ENCODE assay signal across 28 mouse cellular contexts in genomic region chr2:127074116-127074515, GRCm38 (mm10).
"Had no signal": no experiment of that assay in that cellular context is flagged by ENCODE, and none has a peak within 500 bp of the region (broad histone marks: within the 10 kb centered on the region; RNA-seq: fewer than 3 reads in every experiment).

No protein-coding gene starts in this region.

- DNase-seq: left cerebral cortex, postnatal 4 days; liver; liver, embryonic 13.5 days; liver, postnatal 0 days; lung, adult 18-20 months; lung, adult 2 months; lung, embryonic 14.5 days; lung, postnatal 10 days; lung, postnatal 14 days; lung, postnatal 36 days; lung, postnatal 4 days; midbrain, embryonic 14.5 days had no signal

- H3K36me3 ChIP-seq: limb, embryonic 10.5 days; limb, embryonic 12.5 days; limb, embryonic 13.5 days; limb, embryonic 15.5 days; liver, embryonic 13.5 days; liver, embryonic 15.5 days; lung, embryonic 15.5 days; midbrain, embryonic 10.5 days; midbrain, embryonic 12.5 days; midbrain, embryonic 13.5 days; midbrain, embryonic 15.5 days; neural tube, embryonic 12.5 days had no signal

- H3K27ac ChIP-seq: limb, embryonic 10.5 days; limb, embryonic 12.5 days; limb, embryonic 13.5 days; limb, embryonic 15.5 days; liver, embryonic 12.5 days; liver, embryonic 13.5 days; liver, embryonic 14.5 days; liver, embryonic 15.5 days; lung, embryonic 15.5 days; macrophage; midbrain, embryonic 10.5 days; midbrain, embryonic 12.5 days; midbrain, embryonic 13.5 days; midbrain, embryonic 15.5 days; neural tube, embryonic 12.5 days had no signal

- H3K27me3 ChIP-seq: limb, embryonic 12.5 days; limb, embryonic 13.5 days; limb, embryonic 15.5 days; liver, embryonic 12.5 days; liver, embryonic 13.5 days; liver, embryonic 15.5 days; lung, embryonic 15.5 days; megakaryocyte, embryonic 14.5 days; midbrain, embryonic 12.5 days; midbrain, embryonic 13.5 days; midbrain, embryonic 15.5 days; neural tube, embryonic 12.5 days had no signal

- H3K4me3 ChIP-seq: limb, embryonic 10.5 days; limb, embryonic 12.5 days; limb, embryonic 13.5 days; limb, embryonic 15.5 days; liver, embryonic 12.5 days; liver, embryonic 13.5 days; liver, embryonic 15.5 days; lung, embryonic 15.5 days; megakaryocyte, embryonic 14.5 days; midbrain, embryonic 10.5 days; midbrain, embryonic 12.5 days; midbrain, embryonic 13.5 days; midbrain, embryonic 15.5 days; myocyte; neural tube, embryonic 12.5 days had no signal

- H3K9me3 ChIP-seq: limb, embryonic 10.5 days; limb, embryonic 12.5 days; limb, embryonic 13.5 days; limb, embryonic 15.5 days; liver, embryonic 12.5 days; liver, embryonic 13.5 days; liver, embryonic 15.5 days; lung, embryonic 15.5 days; megakaryocyte, embryonic 14.5 days; midbrain, embryonic 10.5 days; midbrain, embryonic 12.5 days; midbrain, embryonic 13.5 days; midbrain, embryonic 15.5 days; neural tube, embryonic 12.5 days had no signal
